Mouse (Mus musculus): Measurements from ENCODE around the gene Ppie. TPM values are rescaled to one million over a fixed set of nuclear protein-coding genes. Genes with fewer than 3 reads are reported as not detected.

Gene Ppie
- polyA plus RNA-seq, 1 experiment = 18.2 TPM

DNA sequence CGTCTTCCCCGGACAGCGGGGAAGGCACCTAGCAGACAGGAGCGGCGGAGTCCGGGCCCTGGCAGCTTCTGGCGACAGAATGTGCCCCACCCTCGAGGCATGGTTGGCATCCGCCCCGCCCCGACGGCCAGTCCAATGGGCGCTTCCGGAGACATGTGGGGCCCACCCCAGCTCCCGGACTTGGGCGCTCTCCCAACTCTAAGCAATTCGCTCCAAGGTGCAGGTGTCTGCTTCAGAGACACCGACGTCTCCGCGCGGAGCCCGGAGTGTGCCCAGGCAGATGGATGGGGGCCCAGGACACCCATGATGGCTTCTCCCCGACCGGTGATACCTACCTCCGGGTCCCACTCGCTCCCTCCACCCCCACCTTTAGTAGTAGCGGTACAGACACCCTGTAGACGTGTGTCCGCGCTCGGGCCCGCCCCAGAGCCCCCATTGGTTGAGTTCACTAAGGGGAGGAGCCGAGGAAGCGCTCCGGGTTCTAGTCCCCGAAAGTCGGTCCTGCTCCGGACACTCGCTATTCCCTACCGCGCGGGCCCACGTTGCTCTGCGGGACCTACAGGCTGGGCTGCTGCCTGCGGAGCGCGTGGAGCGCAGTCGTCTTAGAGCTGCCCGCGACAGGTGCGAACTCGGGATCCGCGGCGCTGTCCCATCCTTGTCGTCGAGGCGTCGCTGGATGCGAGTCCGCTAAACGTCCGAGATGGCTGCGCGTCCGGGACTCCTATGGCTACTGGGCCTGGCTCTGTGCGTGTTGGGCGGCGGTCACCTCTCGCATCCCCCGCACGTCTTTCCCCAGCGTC, 34.9 kb downstream of the Ppie start, which contains the start of gene Bmp8b:
Gene Bmp8b (plus strand): TSS at position 515 of the 800 bp plus-strand sequence.
- Histone ChIP-seq H3K27ac (ENCODE audit: insufficient read depth, low read length) (no peak within 1 kb of the TSS), H3K4me3 (ENCODE audit: insufficient read depth, low read length) (no peak within 1 kb of the TSS), H3K4me1 (ENCODE audit: control insufficient read depth, insufficient read depth, low read length) (no peaks in the 10 kb centered on the region)
- TF ChIP-seq POLR2A (IDR thresholded peaks at IDR 0.05; ENCODE audit: extremely low read depth, insufficient read depth, low read length) = no peak
- TF ChIP-seq CTCF (IDR thresholded peaks at IDR 0.05; ENCODE audit: extremely low read depth, insufficient read depth, low read length) = no peak

DNA sequence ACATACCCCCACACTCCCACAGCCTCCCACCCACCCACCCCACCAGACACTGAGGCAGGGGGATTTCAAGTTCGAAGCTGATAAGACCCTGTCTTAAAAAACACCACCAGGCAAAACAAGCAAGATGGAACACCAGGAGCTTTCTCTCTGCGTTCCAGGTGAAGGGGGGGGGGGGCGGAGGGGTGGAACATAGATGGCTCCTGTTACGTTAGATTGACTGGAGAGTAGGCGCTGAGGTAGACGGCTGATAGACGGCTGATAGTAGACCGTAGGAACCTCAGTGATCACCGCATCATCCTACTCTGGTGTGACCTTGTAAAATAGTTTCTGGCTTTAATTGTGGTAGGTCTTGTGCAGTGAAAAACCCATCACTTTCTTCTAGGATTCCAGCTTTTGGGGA, 45.9 kb downstream of the Ppie start:
- H3K27ac ChIP-seq (ENCODE audit: insufficient read depth, low read length) = no peak overlapping the region
- TF ChIP-seq POLR2A (IDR thresholded peaks at IDR 0.05; ENCODE audit: extremely low read depth, insufficient read depth, low read length) (no peak), CTCF (IDR thresholded peaks at IDR 0.05; ENCODE audit: extremely low read depth, insufficient read depth, low read length) (no peak)
- no peaks in the 10 kb centered on the region for H3K4me1 ChIP-seq (ENCODE audit: control insufficient read depth, insufficient read depth, low read length)
- no peak overlapping the region for H3K4me3 ChIP-seq (ENCODE audit: insufficient read depth, low read length)

DNA sequence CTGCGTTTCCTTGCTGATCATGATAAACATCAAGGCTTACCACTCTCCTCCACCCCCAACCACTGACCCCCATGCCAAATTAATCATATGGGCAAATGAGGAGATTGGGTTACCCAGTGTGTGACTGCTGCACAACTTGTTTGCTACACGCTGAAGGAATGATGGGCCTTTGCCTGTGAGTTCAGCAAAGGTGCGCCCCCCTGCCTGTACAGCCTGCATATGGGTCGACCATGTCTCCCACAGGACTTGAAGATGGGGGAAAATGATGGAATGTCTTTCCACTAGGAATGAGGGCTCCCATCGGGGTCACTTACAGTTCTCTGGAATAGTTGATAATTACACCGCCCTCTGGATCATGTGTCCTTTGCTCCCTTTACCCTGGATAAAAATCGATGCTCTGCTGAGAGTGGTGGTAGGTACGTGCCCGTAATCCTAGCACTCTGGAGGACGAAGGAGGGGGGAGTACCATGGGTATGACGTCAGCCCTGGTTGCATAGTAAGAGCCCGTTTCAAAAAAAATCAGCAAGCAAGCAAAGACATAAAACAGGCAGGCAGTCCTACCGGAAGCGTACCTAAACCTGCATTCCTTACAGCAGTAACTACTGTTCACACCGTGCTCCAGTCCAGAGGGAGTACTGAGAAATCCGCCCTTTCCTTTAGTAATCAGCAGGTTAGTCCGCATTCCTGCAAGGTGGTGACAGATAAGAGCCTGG, 46.5 kb downstream of the Ppie start:
- H3K4me1 ChIP-seq (ENCODE audit: control insufficient read depth, insufficient read depth, low read length) = no peaks in the 10 kb centered on the region
- H3K4me3 ChIP-seq (ENCODE audit: insufficient read depth, low read length) = no peak overlapping the region
- H3K27ac ChIP-seq (ENCODE audit: insufficient read depth, low read length) = no peak overlapping the region
- no peak for TF ChIP-seq POLR2A (IDR thresholded peaks at IDR 0.05; ENCODE audit: extremely low read depth, insufficient read depth, low read length)
- TF ChIP-seq CTCF (IDR thresholded peaks at IDR 0.05; ENCODE audit: extremely low read depth, insufficient read depth, low read length) = no peak

DNA sequence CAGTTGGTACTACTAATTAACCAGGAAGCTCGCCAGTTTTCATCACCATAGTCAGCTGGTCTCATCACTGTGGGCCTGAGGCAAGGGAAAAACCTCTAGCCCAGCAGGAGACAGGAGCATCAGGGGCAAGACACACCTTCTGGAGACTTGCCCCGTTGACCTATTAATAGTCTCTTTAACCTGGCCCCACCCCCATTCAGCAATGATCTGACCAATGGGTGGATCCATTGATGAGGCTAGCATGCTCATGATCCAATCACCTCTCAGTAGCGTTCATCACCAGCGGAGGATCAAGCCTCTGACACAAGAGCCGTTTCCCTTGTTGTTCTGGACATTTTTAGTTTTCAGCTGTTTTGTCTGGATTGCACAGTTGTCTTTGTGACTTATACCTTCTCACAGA, 47.1 kb downstream of the Ppie start:
- no peaks in the 10 kb centered on the region for H3K4me1 ChIP-seq (ENCODE audit: control insufficient read depth, insufficient read depth, low read length)
- no peak overlapping the region for H3K27ac ChIP-seq (ENCODE audit: insufficient read depth, low read length)
- no peak overlapping the region for H3K4me3 ChIP-seq (ENCODE audit: insufficient read depth, low read length)
- TF ChIP-seq POLR2A (IDR thresholded peaks at IDR 0.05; ENCODE audit: extremely low read depth, insufficient read depth, low read length) (no peak), CTCF (IDR thresholded peaks at IDR 0.05; ENCODE audit: extremely low read depth, insufficient read depth, low read length) (no peak)

DNA sequence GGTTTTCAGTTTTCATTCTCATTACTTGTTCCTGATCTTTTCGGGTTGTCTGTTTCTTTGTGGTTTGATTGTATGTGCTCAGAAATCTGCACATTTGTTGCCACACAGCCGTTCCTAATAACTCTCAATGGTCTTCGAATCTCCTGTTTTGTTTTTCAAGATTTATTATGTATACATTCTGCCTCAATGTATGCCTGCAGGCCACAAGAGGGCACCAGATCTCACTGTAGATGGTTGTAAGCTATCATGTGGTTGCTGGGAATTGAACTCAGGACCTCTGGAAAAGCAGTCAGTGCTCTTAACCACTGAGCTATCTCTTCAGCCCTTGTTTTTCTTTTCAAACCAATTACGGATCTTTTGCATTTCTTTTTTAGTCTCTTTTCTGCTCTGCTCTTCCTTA, 53.4 kb downstream of the Ppie start:
- no peak for TF ChIP-seq CTCF (IDR thresholded peaks at IDR 0.05; ENCODE audit: extremely low read depth, insufficient read depth, low read length)
- TF ChIP-seq POLR2A (IDR thresholded peaks at IDR 0.05; ENCODE audit: extremely low read depth, insufficient read depth, low read length) = no peak
- H3K27ac ChIP-seq (ENCODE audit: insufficient read depth, low read length) = no peak overlapping the region
- H3K4me3 ChIP-seq (ENCODE audit: insufficient read depth, low read length) = no peak overlapping the region
- H3K4me1 ChIP-seq (ENCODE audit: control insufficient read depth, insufficient read depth, low read length) = no peaks in the 10 kb centered on the region

DNA sequence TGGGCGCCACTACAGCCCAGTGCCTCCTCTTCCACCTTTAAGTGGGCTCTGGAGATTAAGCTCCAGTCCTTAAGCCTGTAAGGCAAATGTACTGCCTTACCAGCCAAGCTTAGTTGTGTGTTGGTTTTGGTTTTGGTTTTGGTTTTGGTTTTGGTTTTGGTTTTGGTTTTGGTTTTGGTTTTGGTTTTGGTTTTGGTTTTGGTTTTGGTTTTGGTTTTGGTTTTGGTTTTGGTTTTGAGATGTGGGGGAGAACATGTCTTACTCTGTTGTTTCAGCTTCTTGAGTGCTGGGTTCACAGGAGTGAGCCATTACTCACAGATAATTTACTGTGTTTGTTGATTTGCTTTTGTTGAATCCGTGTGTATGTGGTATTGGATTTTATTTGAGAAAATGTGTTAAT, 54.5 kb downstream of the Ppie start:
- no peak overlapping the region for H3K27ac ChIP-seq (ENCODE audit: insufficient read depth, low read length)
- no peaks in the 10 kb centered on the region for H3K4me1 ChIP-seq (ENCODE audit: control insufficient read depth, insufficient read depth, low read length)
- TF ChIP-seq POLR2A (IDR thresholded peaks at IDR 0.05; ENCODE audit: extremely low read depth, insufficient read depth, low read length) = no peak
- no peak for TF ChIP-seq CTCF (IDR thresholded peaks at IDR 0.05; ENCODE audit: extremely low read depth, insufficient read depth, low read length)
- no peak overlapping the region for H3K4me3 ChIP-seq (ENCODE audit: insufficient read depth, low read length)

DNA sequence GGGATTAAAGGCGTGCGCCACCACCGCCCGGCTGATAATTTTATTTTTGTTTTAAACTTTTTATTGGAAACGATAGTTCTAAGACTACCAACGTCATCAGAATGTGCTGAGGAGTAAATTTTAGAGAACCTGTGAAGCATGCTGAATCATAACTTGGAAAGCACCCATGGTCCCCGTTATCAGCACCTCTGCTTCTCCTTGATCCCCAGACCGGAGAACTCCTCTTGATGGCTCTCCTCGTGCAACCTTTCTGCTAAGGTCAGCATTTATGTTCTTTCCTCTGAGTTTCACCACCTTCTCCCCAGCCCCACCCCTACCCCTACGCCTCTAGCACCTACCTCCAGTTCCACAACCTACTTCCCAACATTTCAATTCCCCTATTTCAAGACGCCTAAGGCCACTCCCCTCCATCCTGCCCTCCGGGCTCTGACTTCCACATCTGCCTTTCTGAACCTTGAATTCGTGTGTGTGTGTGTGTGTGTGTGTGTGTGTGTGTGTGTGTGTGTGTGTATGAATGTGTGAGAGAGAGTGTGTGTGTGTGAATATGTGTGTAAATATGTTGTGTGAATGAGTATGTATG, 56.3 kb downstream of the Ppie start:
- no peaks in the 10 kb centered on the region for H3K4me1 ChIP-seq (ENCODE audit: control insufficient read depth, insufficient read depth, low read length)
- TF ChIP-seq CTCF (IDR thresholded peaks at IDR 0.05; ENCODE audit: extremely low read depth, insufficient read depth, low read length) (no peak), POLR2A (IDR thresholded peaks at IDR 0.05; ENCODE audit: extremely low read depth, insufficient read depth, low read length) (no peak)
- H3K27ac ChIP-seq (ENCODE audit: insufficient read depth, low read length) = no peak overlapping the region
- H3K4me3 ChIP-seq (ENCODE audit: insufficient read depth, low read length) = no peak overlapping the region

DNA sequence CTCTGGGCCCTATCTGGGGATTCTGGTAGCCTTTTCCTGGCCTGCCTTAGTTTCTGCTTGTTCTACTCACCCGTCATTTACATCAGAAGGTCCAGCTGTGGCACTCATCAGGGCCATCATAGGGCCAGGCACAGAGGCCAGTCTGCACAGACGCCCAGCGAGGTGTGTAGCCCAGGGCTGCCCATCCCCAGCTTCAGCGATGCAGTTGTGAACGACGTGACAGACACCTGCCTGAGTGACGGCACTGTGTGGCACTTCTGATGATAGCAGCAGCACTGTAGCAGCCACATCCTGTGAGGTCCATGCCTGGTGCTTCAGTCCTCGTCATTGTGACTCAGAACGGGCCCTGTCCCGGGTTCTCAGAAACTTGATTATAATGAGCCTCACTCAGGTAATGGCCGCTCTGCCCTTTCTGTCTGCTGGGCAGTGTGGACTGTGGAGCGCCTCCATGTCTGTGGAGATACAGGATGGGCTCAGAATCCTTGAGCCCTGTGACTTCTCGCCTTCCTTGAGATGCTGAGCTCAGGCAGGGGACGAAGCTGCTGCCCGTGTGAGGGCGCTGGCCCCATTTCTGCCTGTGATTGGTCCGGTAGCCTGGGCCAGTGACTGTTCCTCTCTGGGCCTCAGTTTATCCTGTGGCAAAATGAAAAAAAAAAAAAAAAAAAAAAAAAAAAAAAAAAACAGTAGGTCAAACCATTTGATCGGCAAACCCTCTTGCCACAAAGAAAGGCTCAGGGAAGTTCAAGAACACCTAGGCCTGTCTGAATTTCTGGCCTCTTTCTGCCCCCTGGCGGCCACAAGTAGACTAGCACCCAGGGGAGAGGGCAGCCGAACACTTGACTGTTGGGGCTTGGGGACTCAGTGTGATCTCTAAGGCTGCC, 57.2 kb downstream of the Ppie start:
- no peak overlapping the region for H3K4me3 ChIP-seq (ENCODE audit: insufficient read depth, low read length)
- TF ChIP-seq POLR2A (IDR thresholded peaks at IDR 0.05; ENCODE audit: extremely low read depth, insufficient read depth, low read length) (no peak), CTCF (IDR thresholded peaks at IDR 0.05; ENCODE audit: extremely low read depth, insufficient read depth, low read length) (peak; percentile 87)
- no peaks in the 10 kb centered on the region for H3K4me1 ChIP-seq (ENCODE audit: control insufficient read depth, insufficient read depth, low read length)
- no peak overlapping the region for H3K27ac ChIP-seq (ENCODE audit: insufficient read depth, low read length)

DNA sequence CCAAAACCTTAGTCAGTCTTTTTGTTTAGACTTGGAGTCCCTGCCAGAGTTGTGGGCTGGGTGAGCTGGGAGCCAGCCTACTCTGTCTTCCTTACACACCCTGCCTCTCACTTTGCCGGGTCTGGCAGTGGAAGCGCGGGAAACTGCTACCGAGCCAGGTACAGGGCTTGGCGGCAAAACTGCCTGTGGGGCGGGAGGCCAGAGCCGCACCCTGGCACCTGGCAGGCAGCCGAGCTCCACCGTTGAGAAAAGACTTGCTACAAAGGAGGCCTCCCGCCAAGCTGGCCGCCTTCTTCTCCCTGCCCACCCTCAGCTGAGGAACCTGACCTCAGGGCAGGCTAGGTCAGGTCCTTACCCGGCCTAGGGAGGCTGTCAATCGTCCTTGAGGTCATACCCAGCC, 59.0 kb downstream of the Ppie start:
- TF ChIP-seq CTCF (IDR thresholded peaks at IDR 0.05; ENCODE audit: extremely low read depth, insufficient read depth, low read length) (no peak), POLR2A (IDR thresholded peaks at IDR 0.05; ENCODE audit: extremely low read depth, insufficient read depth, low read length) (no peak)
- no peak overlapping the region for H3K27ac ChIP-seq (ENCODE audit: insufficient read depth, low read length)
- no peak overlapping the region for H3K4me3 ChIP-seq (ENCODE audit: insufficient read depth, low read length)
- H3K4me1 ChIP-seq (ENCODE audit: control insufficient read depth, insufficient read depth, low read length) = no peaks in the 10 kb centered on the region

Measured in cortical plate, adult 2 months (tissue).